Mouse (Mus musculus) kidney, postnatal 0 days (tissue): ENCODE results near the gene Mast3. TPM values are rescaled to one million over a fixed set of nuclear protein-coding genes. Genes with fewer than 3 reads are reported as not detected.
A peak's percentile ranks its signal among the peaks of the same experiment; 100 is the strongest.

Experiments
- ATAC-seq: fragments of 200-750 bp; cut with Nextera tagmentation; replicated peaks from 2 replicates; pipeline ENCODE4 v1.8.0; 2017; ENCODE audit warnings: low read depth, moderate number of reproducible peaks, moderate TSS enrichment, moderate library complexity; ENCODE audit not compliant: low FRiP score
- DNase-seq: peaks from one replicate; pipeline ENCODE4 v3.0.0-alpha.2; 2016; ENCODE audit warnings: low spot score
- H3K27ac ChIP-seq: fragments of 300-500 bp; sonication (generic); 2 replicates; pipeline ENCODE4 v1.5.1; 2014; ENCODE audit warnings: mild to moderate bottlenecking
- H3K27me3 ChIP-seq: fragments of 300-500 bp; sonication (generic); 2 replicates; pipeline ENCODE4 v1.6.1; 2014; ENCODE audit warnings: low read length, mixed read lengths; ENCODE audit not compliant: insufficient read depth
- H3K36me3 ChIP-seq: fragments of 300-500 bp; sonication (generic); 2 replicates; pipeline ENCODE4 v1.6.1; 2014; ENCODE audit warnings: low read length, mixed read lengths; ENCODE audit not compliant: insufficient read depth
- H3K4me1 ChIP-seq: fragments of 300-500 bp; sonication (generic); replicated peaks from 2 replicates; pipeline ENCODE4 v1.6.1; 2014; ENCODE audit warnings: antibody characterized with exemption, low read length, mixed read lengths; ENCODE audit not compliant: insufficient read depth
- H3K4me2 ChIP-seq: fragments of 300-500 bp; sonication (generic); 2 replicates; pipeline ENCODE4 v1.6.1; 2014; ENCODE audit warnings: mild to moderate bottlenecking, low read length, moderate library complexity, mixed read lengths
- H3K4me3 ChIP-seq: fragments of 300-500 bp; sonication (generic); replicated peaks from 2 replicates; pipeline ENCODE4 v1.5.1; 2014; ENCODE audit warnings: low read depth, low read length
- H3K9ac ChIP-seq: fragments of 300-500 bp; sonication (generic); 2 replicates; pipeline ENCODE4 v1.6.1; 2014; ENCODE audit warnings: low read depth, low read length
- H3K9me3 ChIP-seq: fragments of 300-500 bp; sonication (generic); replicated peaks from 2 replicates; pipeline ENCODE4 v1.6.1; 2016; ENCODE audit warnings: low read length, inconsistent platforms, mixed read lengths
- CTCF ChIP-seq: IDR thresholded peaks from 2 replicates; pipeline ENCODE4 v1.5.1; 2016; ENCODE audit warnings: antibody characterized with exemption, low read depth, mild to moderate bottlenecking, moderate library complexity
- WGBS: fragments of 180-500 bp; shearing (Covaris S2); extraction: QIAGEN DNeasy Blood & Tissue Kit; methylation state at CpG from one replicate; pipeline ENCODE4 v1.1.7; 2014; 5-methylcytosine and 5-hydroxymethylcytosine counted together
- polyA plus RNA-seq: library from polyadenylated mRNA; unstranded; fragments of >200 nt; fragmentation: Nextera tagmentation; extraction: Ambion mirVana; gene quantifications from 2 replicates; pipeline ENCODE4 v1.2.1, GENCODE M21; 2015

Mast3 gene
- polyA plus RNA-seq, 1 experiment from 2014 or later, result 10.2 TPM

GRCm38 (mm10) chr8:70743656-70744590, 60.9 kb downstream of the Mast3 start:
- 0 out of 2 replicates have a peak, but pooled peaks cover 20% of the 10 kb centered on the region for H3K4me1 ChIP-seq
- H3K4me2 ChIP-seq, result peak overlapping the region; percentile 42
- H3K4me3 ChIP-seq, result peak overlapping the region; percentile 16
- peak; percentile 48 for DNase-seq
- H3K9me3 ChIP-seq, result no peaks in the 10 kb centered on the region
- no peak for TF ChIP-seq CTCF
- 5% methylated on average over 48 of the region's 48 CpGs for WGBS
- H3K36me3 ChIP-seq, result no peaks in the 10 kb centered on the region
- H3K27ac ChIP-seq, result 0 out of 2 replicates have a peak overlapping the region, but pooled peaks have one; percentile 28
- ATAC-seq, result peak; percentile 14; the same call in 1 of the 2 replicates
- 0 out of 2 replicates have a peak, but pooled peaks cover 6% of the 10 kb centered on the region for H3K27me3 ChIP-seq
- no peak overlapping the region for H3K9ac ChIP-seq

GRCm38 (mm10) chr8:70742981-70743655, 61.7 kb downstream of the Mast3 start:
- Histone ChIP-seq H3K36me3 (no peaks in the 10 kb centered on the region), H3K4me3 (no peak overlapping the region), H3K4me1 (0 out of 2 replicates have a peak, but pooled peaks cover 20% of the 10 kb centered on the region), H3K27ac (peak overlapping the region; percentile 31; the same call in 1 of the 2 replicates), H3K27me3 (0 out of 2 replicates have a peak, but pooled peaks cover 6% of the 10 kb centered on the region), H3K9ac (no peak overlapping the region), H3K9me3 (no peaks in the 10 kb centered on the region), H3K4me2 (peak overlapping the region; percentile 42)
- no peak for TF ChIP-seq CTCF
- no peak for DNase-seq
- 10% methylated on average over 37 of the region's 38 CpGs for WGBS
- no peak for ATAC-seq

GRCm38 (mm10) chr8:70742176-70742575, 62.7 kb downstream of the Mast3 start:
- Histone ChIP-seq H3K27ac (no peak overlapping the region), H3K36me3 (no peaks in the 10 kb centered on the region), H3K4me1 (0 out of 2 replicates have a peak, but pooled peaks cover 20% of the 10 kb centered on the region), H3K27me3 (0 out of 2 replicates have a peak, but pooled peaks cover 6% of the 10 kb centered on the region), H3K9ac (no peak overlapping the region), H3K9me3 (no peaks in the 10 kb centered on the region), H3K4me3 (no peak overlapping the region), H3K4me2 (no peak overlapping the region)
- WGBS, result 49% methylated on average over 11 of the region's 11 CpGs
- ATAC-seq, result 0 out of 2 replicates have a peak, but pooled peaks have one; percentile 18
- no peak for DNase-seq
- TF ChIP-seq CTCF, result no peak

- no peak for TF ChIP-seq CTCF
- no peak for DNase-seq
- WGBS, result 48% methylated on average over 5 of the region's 5 CpGs
- Histone ChIP-seq H3K36me3 (no peaks in the 10 kb centered on the region), H3K27me3 (0 out of 2 replicates have a peak, but pooled peaks cover 6% of the 10 kb centered on the region), H3K27ac (no peak overlapping the region), H3K9ac (no peak overlapping the region), H3K4me1 (0 out of 2 replicates have a peak, but pooled peaks cover 20% of the 10 kb centered on the region), H3K4me3 (no peak overlapping the region), H3K4me2 (no peak overlapping the region), H3K9me3 (no peaks in the 10 kb centered on the region)
- no peak for ATAC-seq
These were observed 63.2 kb downstream of the Mast3 start for GRCm38 (mm10) chr8:70741661-70742060.

GRCm38 (mm10) chr8:70738211-70738610, 66.6 kb downstream of the Mast3 start:
- 0 out of 2 replicates have a peak, but pooled peaks cover 6% of the 10 kb centered on the region for H3K4me1 ChIP-seq
- H3K9ac ChIP-seq, result no peak overlapping the region
- ATAC-seq, result no peak
- no peaks in the 10 kb centered on the region for H3K36me3 ChIP-seq
- no peak overlapping the region for H3K27ac ChIP-seq
- H3K4me2 ChIP-seq, result no peak overlapping the region
- 0 out of 2 replicates have a peak, but pooled peaks cover 3% of the 10 kb centered on the region for H3K27me3 ChIP-seq
- no peak for DNase-seq
- no peak overlapping the region for H3K4me3 ChIP-seq
- WGBS, result 56% methylated on average over 3 of the region's 3 CpGs
- H3K9me3 ChIP-seq, result no peaks in the 10 kb centered on the region
- no peak for TF ChIP-seq CTCF

GRCm38 (mm10) chr8:70737705-70738104, 67.1 kb downstream of the Mast3 start:
- WGBS, result 68% methylated on average over 5 of the region's 5 CpGs
- Histone ChIP-seq H3K36me3 (no peaks in the 10 kb centered on the region), H3K4me3 (no peak overlapping the region), H3K27me3 (0 out of 2 replicates have a peak, but pooled peaks cover 3% of the 10 kb centered on the region), H3K4me2 (no peak overlapping the region), H3K27ac (no peak overlapping the region), H3K4me1 (0 out of 2 replicates have a peak, but pooled peaks cover 1% of the 10 kb centered on the region), H3K9ac (no peak overlapping the region), H3K9me3 (no peaks in the 10 kb centered on the region)
- TF ChIP-seq CTCF, result no peak
- no peak for DNase-seq
- no peak for ATAC-seq
